Mouse (Mus musculus): Measurements from ENCODE around the gene Sds. TPM values are rescaled to one million over a fixed set of nuclear protein-coding genes. Genes with fewer than 3 reads are reported as not detected.
A peak's percentile ranks its signal among the peaks of the same experiment; 100 is the strongest.

The Sds gene
- total RNA-seq, 2 experiments from 2014 or later = 0.69 TPM; not detected in 1

DNA sequence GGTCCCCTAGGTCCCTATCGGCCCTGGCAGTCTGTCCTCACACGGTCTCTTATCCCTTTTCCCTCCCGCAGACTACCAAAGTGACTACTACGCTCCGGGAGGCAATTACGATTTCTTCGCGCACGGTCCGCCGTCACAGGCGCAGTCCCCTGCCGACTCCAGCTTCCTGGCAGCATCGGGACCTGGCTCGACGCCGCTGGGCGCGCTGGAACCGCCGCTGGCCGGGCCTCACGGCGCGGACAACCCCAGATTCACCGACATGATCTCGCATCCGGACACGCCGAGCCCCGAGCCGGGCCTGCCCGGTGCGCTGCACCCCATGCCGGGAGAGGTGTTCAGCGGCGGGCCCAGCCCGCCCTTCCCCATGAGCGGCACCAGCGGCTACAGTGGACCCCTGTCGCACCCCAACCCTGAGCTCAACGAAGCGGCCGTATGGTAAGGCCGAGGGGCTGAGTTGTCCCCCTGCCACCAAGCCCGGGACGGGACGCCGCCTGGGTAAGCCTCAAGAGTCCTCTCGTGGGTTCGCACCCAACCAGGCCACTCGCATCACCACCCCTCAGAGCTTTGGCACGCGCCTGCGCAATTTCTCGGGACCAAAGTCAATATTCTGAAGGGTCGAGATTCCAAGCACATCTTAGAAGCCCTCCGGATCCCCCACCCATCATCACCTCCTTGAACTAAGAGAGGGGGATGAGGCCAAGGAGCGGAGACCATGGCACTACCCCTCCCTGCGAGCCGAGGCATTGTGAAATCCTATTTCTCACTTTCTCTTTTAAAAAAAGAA is 36.2 kb upstream of the Sds start:
- peak; percentile 6 for DNase-seq (ENCODE audit: low spot score)

DNA sequence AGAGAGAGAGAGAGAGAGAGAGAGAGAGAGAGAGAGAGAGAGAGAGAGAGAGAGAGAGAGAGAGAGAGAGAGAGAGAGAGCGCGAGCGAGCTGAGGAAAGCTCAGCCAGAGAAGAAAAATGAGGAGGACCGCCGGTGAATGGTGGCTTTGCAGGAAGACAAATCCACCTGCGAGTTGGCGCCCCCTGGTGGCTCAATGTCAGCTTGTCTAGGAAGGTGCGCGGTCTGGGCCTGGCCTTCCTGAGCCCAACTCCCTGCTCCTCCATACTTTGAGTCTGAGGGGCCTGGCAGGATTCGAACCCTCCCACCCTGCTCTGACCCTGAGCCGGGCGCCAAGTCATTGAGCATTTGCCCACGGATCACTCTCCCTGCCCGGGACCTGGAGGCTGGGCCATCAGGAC is 35.6 kb upstream of the Sds start:
- peak; percentile 83 for DNase-seq (ENCODE audit: low spot score)

GRCm38 (mm10) chr5:120447305-120447704 is 29.0 kb upstream of the Sds start:
- no peak for DNase-seq (ENCODE audit: low spot score)

GRCm38 (mm10) chr5:120454756-120455337 is 21.5 kb upstream of the Sds start:
- DNase-seq (ENCODE audit: low spot score) = no peak

- no peak for DNase-seq (ENCODE audit: low spot score)
Observed at GRCm38 (mm10) chr5:120456253-120456652, 20.1 kb upstream of the Sds start.

- DNase-seq (ENCODE audit: low spot score) = no peak
Observed at GRCm38 (mm10) chr5:120456841-120457554, 19.3 kb upstream of the Sds start.

- peak; percentile 43 for DNase-seq (ENCODE audit: low spot score)
Observed at GRCm38 (mm10) chr5:120457628-120458027, 18.7 kb upstream of the Sds start.

DNA sequence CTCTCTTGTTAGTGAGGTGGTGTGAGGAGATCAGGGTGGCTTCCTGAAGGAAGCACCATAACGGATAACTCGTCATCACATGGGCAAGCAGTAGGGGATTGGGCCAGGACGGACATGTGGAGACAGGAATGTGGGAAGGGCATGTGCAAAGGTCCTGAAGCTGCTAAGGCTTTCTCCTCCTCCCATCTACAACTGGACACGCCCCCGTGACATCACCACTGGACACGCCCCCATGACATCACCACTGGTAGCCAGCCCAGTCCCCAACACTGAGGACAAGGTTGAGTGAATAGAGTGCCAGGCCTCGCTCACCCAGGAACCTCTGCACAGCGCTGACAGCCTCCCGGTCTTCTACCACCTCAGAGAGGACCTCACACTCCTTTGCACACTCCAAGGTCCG is 17.2 kb upstream of the Sds start:
- no peak for DNase-seq (ENCODE audit: low spot score)

DNA sequence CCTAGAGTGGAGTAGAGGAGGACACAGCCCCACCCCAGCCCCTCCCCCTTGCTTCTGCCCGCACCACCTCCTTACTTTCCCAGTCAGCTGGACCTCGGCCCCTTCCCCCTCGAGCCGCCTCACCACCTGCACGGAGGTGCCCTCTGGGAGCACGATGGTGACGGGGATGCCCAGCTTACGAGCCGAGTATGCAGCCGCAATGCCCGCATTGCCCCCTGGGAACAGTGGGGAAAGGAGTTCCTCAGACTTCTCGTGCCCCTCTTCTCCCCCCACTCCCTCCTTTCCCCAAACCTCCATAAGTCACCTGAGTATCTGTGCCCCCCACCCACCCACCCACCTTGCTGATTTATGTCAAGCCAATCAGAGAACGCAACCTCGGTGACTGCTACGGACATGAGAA is 14.4 kb upstream of the Sds start:
- no peak for DNase-seq (ENCODE audit: low spot score)

- DNase-seq (ENCODE audit: low spot score) = no peak
Observed at GRCm38 (mm10) chr5:120464321-120464720, 12.0 kb upstream of the Sds start.

GRCm38 (mm10) chr5:120465062-120465461 is 11.3 kb upstream of the Sds start:
- no peak for DNase-seq (ENCODE audit: low spot score)

- no peak for DNase-seq (ENCODE audit: low spot score)
Observed at GRCm38 (mm10) chr5:120465860-120466259, 10.5 kb upstream of the Sds start.

DNA sequence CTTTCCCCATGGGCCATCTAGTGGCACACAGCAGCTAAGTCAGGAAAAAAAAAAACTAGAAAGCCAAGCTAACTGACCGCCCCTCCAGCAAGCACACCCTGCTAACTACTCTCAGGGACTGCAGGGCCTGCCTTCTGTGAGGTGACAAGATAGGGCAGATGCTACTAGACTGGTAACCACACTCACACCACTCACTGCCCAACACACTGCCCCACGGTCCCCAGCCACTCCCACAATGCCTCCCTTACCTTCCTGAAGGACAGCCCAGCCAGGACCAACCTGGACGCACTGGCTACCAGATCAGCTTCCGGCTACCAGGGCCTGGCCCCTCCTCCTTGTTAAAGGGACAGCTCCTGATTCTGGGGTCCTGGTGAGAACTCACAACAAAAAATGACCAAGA is 9.3 kb upstream of the Sds start:
- no peak for DNase-seq (ENCODE audit: low spot score)

DNA sequence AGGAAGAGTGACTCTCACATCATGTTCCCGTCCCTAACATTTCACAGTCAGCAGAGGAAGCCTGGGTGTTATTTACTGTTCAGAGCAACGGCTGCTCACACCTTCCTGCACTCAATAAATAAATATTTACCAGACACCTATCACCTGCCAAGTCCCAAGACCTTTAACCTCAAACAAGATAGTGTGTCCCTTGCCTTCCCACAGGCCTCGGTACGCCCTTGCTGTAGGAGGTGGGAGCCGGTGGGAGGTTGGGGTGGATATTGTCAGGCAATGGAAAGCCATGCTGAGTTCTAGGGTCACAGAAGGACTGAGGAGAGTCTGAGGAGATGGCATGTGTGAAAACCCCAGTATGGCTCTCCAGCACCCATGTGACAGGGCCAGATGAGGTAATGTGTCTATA is 8.0 kb upstream of the Sds start:
- no peak for DNase-seq (ENCODE audit: low spot score)

DNA sequence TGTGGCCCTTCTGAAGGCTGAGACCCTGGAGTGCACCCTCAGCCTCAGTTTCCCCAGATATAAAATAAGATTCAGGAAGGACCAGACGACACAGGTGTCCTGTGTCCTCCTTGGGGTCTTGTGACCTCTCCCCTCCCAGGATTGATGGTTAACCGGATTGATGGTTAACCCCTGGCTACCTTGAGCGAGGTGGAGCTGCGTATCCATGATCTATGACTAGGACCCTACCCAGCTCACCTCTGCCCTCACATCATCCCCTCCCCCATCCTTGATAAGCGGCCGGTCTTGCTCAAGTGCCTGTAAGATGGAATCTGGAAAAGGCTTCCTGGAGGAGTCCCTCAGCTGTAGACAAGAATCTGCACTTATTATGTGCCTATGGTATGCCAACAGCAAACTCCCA is 7.5 kb upstream of the Sds start:
- DNase-seq (ENCODE audit: low spot score) = no peak

DNA sequence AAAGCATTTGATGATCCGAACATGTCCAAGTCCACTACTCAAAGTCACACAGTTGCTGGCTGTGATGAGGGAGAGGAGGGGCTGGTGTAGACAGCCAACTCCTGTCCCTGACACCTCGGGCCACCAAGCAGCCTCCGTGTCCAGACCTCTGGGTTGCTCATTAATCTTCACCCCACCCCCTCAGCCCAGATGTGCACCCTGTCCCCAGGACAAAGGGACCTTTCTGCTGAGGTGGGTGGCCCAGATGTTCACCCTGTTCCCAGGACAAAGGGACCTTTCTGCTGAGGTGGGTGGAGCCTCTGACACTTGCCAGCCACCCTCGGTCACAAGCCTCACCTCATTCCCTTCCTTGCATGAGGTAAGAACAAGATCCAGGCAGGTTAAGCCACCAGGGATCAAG is 4.8 kb upstream of the Sds start:
- DNase-seq (ENCODE audit: low spot score) = no peak

- DNase-seq (ENCODE audit: low spot score) = no peak
Observed at GRCm38 (mm10) chr5:120472770-120473169, 3.6 kb upstream of the Sds start, which contains the start of gene Sdsl. TSS of gene Sdsl (minus strand) at chr5:120472810.

- DNase-seq (ENCODE audit: low spot score) = no peak
Observed at GRCm38 (mm10) chr5:120473361-120473760, 3.0 kb upstream of the Sds start.

- no peak for DNase-seq (ENCODE audit: low spot score)
Observed at GRCm38 (mm10) chr5:120475861-120476260, 465 bp upstream of the Sds start.

GRCm38 (mm10) chr5:120477993-120478392 is 1.7 kb downstream of the Sds start:
- no peak for DNase-seq (ENCODE audit: low spot score)

- no peak for DNase-seq (ENCODE audit: low spot score)
Observed at GRCm38 (mm10) chr5:120479538-120479937, 3.2 kb downstream of the Sds start.

DNA sequence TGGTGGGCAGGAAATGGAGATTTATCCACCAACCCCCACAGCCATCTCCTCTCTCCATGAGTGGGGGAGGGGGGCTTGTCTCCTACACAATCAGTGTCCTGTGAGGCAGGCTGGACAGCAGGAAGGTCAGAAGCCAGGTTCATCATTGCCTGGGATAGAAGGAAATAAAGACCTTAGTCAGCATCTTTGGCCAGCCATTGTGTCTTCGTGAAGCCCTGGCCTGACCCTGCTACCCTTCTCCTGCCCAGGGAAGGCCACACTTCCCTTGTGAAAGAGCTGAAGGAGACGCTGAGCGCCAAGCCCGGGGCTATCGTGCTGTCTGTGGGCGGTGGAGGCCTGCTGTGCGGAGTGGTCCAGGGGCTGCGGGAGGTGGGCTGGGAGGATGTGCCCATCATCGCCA is 4.9 kb downstream of the Sds start:
- no peak for DNase-seq (ENCODE audit: low spot score)

DNA sequence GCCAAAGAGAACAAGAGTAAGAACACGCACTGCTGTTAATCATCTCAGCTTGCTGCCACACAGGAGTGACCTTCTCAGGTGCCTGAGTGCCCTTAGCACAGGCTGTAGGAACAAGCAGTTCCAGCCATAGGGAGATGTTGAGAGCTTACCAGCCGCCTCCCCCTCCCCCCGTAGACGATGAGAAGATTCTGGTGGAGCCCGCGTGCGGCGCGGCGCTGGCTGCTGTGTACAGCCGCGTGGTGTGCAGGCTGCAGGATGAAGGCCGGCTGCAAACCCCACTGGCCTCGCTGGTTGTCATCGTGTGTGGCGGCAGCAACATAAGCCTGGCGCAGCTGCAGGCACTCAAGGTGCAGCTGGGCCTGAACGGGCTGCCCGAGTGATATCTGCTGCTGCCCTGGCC is 7.1 kb downstream of the Sds start:
- no peak for DNase-seq (ENCODE audit: low spot score)
